Mouse (Mus musculus): ENCODE data around the gene Cd19.

Cd19 gene

DNA sequence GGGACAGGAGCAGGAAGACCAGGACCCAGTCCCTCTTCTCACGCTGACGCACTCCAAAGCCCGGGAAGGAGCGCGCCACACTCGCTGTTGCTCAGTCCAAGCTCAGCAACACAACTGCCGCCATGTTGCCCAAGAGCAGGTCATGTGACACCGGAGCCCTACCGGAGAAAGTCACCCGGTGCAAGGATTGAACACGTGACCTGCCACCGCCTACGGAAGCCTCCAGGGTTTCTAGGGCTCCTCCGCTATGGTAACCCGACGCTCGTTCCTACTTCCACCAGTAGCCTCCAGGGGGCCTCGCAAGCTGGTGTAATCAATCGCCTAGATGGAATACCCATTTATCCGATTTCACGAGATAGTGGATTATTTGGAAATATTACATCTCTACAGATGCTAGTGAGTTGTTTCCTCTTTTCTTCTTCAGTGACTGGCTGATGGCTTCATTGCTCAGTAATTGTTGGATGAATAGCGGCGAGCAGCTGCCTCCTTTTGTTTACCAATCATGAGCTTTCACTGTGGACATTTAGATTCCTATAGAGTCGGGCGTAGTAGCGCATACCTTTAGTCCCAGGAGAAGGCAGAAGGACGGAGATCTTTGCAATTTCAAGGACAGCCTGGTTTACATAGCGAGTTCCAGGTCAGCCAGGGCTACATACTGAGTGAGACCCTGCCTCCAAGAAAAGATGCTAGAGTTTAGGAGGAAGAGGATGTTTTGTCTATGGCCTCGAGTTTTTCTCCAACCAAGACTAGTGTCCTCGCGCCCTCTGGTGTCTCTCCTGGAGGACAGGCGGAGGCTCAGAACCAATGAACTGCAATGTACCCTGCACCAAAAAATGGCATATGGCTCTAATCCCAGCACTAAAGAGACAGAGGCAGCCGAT, 37.2 kb downstream of the Cd19 start, which contains the start of gene Spns1:
TSS of gene Spns1 (minus strand) at position 173 of the 881 bp plus-strand sequence.
- peak; percentile 98 for DNase-seq

DNA sequence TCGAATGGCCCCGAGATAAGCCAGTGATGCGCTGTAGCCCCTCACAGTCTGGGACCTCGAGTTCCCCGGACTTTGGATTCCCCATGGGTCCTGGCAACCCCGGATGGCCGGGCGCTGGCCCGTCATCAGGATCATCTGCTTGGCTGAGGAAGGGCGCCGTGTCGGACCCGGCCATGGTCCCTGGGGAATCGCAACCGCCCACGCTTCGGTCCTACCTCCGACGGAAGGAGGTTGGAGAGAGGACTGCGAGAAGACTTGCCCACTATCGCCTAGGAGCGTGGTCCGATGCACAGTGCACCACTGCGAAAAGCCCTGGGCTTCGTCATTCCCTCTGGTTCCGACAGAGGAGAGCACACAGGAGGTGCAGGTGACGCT, 37.8 kb downstream of the Cd19 start:
- peak; percentile 53 for DNase-seq

DNA sequence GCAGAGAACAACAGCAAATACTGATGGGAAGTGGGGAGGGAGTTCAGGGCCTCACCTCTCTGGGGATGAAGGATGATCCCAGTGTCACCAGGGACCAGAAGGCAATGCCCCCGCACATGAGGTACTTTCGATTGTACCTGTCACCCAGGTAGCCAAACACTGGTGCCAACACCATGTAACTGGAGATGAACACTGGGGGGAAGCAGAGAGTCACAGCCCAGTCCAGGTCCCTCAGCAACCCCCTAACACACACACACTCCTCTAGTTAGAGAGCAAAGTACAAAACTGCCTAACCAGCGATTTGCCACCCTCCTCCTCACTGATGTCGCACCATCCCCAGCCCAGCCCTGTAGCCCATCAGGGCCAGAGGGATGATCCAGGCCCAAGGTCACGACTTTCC, 39.7 kb downstream of the Cd19 start:
- no peak for DNase-seq

DNA sequence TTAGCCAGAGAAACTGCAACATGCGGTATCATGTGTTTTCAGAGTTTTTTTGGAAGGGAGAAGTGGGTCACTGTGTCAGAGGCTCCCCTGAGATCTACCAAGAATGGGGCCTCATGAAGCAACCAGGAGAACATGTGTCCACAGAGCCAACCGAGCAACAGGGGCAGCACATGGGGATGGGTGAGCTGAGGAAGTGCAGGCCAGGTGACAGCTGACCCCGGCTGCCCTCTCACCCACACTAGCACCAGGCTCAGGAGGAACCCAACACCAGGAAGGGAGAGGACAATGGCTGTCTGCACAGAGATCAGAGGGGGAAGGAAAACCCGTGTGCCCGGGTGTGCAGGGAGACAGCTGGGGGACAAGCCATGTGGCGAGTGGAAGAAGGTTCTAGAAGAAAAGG, 40.2 kb downstream of the Cd19 start:
- no peak for DNase-seq

DNA sequence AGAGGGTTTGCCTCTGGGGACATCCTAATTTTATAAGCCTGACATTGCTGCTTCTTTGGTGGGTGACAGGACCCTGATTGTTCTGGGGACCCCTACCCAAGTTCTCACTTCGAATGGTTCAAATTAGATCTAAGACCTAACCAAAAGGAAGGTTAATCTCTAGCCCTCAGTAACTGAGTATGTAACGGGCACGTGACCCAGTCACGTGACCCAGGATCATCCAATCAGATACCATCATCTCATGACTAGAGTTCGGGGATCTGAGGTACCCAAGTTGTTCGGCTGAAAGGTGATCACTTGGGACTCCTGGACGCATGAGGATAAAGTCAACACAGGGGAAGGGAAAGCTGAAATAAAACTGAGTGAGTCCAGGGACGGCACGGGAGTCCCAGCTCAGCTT, 41.7 kb downstream of the Cd19 start:
- no peak for DNase-seq

DNA sequence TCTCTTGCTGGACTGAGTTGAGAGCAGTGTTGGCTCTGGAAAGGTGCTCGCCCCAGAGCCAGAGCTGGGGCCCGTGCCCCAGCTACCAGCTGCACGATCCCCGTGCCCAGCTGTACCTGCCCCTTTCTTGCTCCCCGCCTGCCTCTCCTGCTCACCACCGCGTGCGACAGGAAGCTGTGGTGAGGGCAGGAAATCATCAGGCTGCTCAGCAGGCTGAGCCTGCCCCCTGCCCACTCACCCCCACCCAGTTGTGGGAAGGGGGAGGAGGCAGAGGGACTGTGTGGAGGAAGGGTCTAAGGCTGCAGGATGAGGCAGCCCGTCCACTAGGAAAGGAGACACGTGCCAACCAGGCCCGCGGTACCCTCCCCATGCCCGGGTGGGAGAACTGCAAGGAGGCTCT, 45.3 kb downstream of the Cd19 start, which contains the start of gene Lat:
TSS of gene Lat (minus strand) at position 178 of the 400 bp plus-strand sequence.
- DNase-seq = no peak

DNA sequence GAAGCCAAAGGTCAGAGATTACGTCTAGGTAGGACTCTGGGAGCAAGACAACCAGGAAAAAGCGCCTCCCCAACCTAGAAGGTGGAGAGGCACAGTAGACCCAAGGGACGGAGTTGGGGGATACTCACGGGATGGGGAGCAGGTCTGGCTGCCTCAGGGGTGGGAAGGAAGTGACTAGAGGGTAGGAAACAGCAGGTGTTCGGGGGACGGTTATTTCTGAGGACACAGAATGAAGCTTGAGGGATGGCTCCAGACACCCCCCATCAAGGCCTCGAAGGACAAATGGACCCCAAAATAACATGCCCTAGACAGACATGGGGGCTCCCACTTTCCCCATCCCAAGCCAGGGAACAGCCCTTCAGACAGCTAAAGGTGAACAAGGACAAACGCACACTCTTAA, 46.3 kb downstream of the Cd19 start:
- no peak for DNase-seq

DNA sequence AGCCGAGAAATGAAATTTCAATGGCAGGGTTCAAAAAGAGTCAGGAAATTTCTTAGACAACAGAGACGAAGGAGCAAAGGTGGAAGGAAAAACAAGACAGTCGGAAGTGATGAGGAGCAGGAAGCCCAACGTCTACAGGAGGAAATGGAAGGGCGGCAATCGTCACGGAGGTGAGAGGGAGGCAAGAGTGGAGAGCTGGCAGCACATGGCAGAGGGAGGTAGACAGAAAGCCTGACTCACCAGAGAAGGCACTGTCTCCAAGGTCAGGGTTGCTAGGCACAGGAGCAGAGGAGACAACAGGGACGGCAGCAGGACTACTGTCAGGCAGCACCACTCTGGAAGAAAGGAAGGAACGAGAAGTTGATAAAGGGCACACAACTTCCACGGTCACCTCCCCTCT, 47.1 kb downstream of the Cd19 start:
- no peak for DNase-seq

DNA sequence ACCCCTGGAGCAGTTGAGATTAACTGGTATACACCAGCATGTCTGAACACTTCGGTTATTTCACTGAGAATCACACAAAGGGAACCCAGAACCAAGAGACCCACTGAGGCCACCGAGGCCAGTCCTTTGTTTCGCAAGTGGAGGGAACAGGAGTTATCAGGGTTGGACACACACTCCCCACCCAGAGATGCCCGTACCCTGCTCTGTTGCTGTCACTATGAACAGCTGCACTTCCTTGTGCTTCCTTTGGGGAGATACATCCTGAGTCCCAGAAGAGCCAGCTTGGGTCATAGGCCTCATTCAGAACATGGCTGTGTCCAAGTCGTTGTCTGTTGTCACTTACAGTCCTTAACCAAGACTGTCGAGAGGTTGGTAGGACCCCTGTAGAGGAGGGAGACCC, 51.7 kb downstream of the Cd19 start:
- DNase-seq = no peak

DNA sequence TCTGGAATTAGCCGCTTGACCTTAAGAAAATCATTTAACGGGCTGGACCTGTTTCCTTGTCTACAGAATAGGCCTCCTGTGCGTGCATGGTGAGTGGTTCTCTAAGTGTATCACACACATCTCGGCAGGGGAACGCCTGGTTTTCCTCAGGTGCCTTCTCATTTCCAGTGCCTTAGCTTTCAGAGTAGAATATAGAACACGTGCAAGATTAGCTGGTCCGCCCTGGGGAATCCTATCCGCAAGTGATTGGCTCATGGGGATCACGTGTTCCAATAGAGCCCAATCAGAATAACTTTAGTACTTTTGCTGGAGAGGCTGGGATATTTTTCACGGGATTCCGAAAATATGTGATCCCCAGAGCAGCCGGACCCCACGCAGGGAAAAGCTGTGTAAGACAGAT, 55.6 kb downstream of the Cd19 start:
- DNase-seq = no peak

Data from cerebellum, adult 9-10 months (tissue).